Mouse (Mus musculus): Measurements from ENCODE around the gene Gm340.

DNA sequence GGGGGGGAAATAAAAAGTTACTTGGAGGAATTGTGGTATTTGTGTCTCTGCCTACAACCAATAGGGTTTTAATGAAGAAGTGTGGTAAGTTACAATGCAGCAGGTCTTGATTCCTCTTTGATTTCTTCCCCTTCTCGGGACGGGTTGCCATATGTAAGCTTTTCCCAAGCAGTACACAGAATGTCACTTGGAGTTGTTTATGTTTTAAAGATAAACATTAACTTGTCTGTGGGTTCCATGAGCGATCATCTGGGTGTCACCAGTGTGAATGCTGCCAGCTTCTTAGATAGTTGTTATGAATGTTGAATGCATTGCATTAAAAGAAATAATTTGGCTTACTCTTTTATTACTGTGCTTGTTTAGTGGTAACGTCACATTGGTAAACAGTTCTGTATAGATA, 24.7 kb upstream of the Gm340 start:
- TF ChIP-seq CTCF (IDR thresholded peaks at IDR 0.05) (no peak), POLR2A (IDR thresholded peaks at IDR 0.05; ENCODE audit: insufficient read depth, low read depth, low read length) (no peak), EP300 (IDR thresholded peaks at IDR 0.05; ENCODE audit: insufficient read depth, low read depth, low read length) (no peak)
